Mouse (Mus musculus): ENCODE data around the gene Cacna1d.
A peak's percentile ranks its signal among the peaks of the same experiment; 100 is the strongest.

Gene Cacna1d

GRCm38 (mm10) chr14:30011886-30012560, 479.2 kb downstream of the Cacna1d start:
- peak; percentile 95 for DNase-seq

- DNase-seq: peak; percentile 98
Measured at GRCm38 (mm10) chr14:30009864-30010560, 481.2 kb downstream of the Cacna1d start.

DNA sequence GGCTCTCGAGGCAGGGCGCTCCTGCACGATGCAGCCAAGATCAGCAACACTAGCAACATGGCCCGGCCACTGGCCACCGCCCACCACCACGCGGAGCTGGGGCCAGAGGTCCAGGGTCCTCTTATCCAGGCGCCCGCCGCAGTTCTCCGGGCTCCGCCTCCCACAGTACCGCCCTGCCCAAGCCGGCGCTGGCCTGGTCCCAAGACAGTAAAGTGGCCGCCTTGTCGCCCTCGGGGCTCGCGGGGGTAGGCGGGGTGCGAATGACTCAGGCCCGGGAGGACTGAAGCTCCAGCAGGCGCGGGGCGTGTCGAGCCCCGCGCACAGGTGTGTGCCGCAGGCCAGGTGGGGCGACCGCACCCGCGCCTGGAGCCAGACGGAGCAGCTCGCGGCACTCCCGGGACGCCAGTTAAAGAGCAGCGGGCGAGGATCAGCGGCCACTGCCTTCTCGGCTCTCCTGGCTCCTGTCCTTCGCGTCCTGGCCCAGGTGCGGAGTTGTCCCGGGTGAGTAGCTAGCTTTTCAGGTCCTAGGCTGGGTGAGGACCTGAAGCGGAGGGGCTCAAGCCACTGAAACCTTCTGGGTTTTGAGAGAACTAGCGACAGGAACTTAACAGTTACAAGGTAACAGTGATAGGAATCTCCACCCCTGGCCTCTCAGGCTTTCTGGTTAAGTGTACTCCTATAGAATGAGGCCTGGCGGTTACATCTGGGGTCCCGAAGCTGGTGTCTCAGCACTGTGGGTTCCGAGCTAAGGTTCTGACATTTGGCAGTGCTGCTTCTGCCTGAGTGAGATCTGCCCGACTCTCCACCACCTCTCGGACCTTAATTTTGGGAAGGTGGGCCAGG, 482.3 kb downstream of the Cacna1d start, which contains the start of the genes Il17rb and Chdh:
Il17rb (minus strand) TSS at position 164 of the 843 bp plus-strand sequence.
Chdh (plus strand) TSS at position 291 of the 843 bp plus-strand sequence.
- DNase-seq: peak; percentile 92

DNA sequence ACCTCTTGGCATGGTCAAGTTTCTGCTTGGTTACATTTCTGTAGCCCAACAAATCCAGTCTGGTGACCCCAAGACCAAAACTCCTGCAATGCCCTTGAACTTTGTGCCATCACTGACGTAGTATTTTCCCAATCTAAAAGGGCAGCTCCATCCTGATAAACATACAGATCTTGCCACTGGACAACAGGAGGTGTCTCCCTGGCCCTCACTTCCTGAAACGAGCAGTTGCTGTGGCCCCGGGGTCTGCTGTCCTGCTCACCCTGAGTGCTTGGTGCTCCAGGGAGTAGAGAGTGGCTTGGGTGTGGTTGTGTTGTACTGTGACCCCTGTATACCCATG, 491.8 kb downstream of the Cacna1d start:
- no peak for DNase-seq

DNA sequence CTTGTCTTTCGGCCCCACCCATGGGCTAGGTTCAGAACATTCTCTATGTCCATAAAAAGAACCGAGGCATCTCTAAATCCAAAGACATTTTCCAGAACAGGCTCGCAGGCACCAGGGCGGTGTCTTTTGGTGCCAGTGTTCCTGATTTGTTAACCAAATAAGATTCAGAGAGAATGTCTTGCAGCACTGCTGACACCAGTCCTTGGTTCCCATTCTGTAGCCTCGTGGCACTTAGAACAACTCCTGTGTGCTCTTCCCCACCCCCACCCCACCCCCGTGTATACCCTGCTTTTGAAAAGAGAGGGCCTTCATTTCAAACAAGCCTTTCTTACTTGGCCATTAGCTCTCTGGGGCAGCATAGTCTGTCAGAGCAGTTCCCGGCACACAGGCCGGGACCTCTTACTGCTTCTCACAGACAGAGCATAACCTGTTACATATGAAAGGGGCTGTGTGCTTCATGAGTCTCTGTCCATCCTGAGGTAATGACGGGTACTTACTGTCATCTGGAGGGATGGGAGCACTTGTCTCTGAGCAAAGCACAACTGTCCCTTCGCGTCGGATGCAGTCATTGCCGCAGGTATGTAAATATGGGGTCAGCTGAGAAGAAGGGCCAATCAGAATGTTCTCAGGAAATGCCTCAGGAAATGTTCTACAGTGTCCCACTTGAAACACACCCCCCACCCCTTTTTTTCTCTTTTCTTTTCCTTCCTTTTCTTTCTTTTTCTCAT, 492.3 kb downstream of the Cacna1d start:
- no peak for DNase-seq

DNA sequence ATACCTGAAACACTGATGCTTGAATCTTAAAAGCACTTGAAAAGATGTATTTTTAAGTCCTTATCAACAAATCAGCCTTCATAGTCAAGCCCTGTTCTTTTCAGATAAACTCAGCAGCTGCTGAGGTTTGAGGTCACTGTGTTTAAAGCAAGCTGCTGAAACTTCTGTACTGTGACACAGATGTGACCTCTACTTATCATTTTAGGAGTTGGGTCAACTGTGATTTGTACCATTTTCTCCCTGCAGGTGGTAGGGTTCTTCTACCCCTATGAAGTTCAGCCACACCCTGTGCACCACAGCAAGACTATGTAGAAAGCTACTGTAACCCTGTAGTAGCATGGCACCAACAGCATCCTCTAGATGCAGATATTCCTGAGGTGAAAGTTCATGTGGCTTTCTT, 493.9 kb downstream of the Cacna1d start:
- no peak for DNase-seq

- DNase-seq: peak; percentile 92
Measured at GRCm38 (mm10) chr14:29996000-29996751, 495.1 kb downstream of the Cacna1d start.

GRCm38 (mm10) chr14:29994976-29995375, 496.3 kb downstream of the Cacna1d start:
- no peak for DNase-seq
